Mouse (Mus musculus) bone marrow macrophage, adult 2 months (primary cell): ENCODE data around the gene Styx.

ENCODE experiments used
- CTCF ChIP-seq: IDR thresholded peaks from 2 replicates; pipeline ENCODE4 v1.5.1; 2012; ENCODE audit warnings: low read depth, mild to moderate bottlenecking, low read length, moderate library complexity
- POLR2A ChIP-seq: IDR thresholded peaks from 2 replicates; pipeline ENCODE4 v1.6.1; 2012; ENCODE audit warnings: mild to moderate bottlenecking, low read depth, low read length, borderline replicate concordance

GRCm38 (mm10) chr14:45329589-45330181, 21.2 kb upstream of the Styx start, which contains the start of gene Psmc6:
- TF ChIP-seq POLR2A (0 out of 2 replicates have a peak, but pooled peaks have one; percentile 61), CTCF (peak; percentile 62; the same call in 1 of the 2 replicates)
